Comparison of ENCODE assay signal across 8 mouse cellular contexts in the genomic region with DNA sequence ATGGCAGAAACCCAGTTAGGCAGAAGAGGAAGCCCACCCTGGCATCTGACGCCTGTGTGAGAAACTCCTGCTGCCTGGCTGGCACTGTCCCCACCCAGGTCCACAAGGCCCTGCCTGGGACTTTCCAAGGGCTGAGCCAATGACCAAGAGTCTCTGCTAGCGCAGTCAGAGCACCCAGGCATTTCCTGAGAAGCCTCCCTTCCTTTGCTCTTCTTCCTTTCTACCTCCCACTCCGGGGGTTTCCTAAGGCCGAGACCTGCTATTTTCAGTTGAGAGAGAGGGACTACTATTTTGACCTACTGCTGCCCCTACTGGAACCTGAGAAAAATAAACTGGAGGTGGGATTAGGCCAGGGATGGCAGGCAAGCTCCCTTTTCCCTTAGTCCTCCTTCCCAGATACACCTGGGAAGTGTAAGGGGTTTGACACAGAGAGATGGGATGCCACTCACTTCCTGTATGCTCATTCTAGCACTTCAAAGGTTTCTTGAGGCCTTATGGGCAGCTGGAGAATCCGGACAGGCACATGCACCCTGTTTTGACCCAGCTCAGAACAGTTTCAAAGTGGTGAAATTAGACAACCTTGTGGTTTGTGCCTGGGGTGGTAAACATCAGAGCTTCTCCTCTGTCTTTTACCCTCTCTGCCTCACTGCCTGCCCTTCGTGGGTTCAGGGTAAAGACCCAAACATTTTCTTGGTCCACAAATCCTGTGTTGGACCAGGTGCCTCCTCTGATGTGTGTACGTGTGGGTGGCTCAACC. TPM values are rescaled to one million over a fixed set of nuclear protein-coding genes. Genes with fewer than 3 reads are reported as not detected.
DNase-seq lines count a peak whose midpoint lies in the region; TF ChIP-seq lines count a peak whose summit lies in the region.

No protein-coding gene starts in this region.

- no peak for TF ChIP-seq POLR2A in liver, adult 2 months (IDR thresholded peaks at IDR 0.05; ENCODE audit: extremely low read depth, insufficient read depth, low read length)

- DNase-seq in 3T3-L1 (ENCODE audit: low read depth, low spot score): peak; percentile 41
- DNase-seq in CD4-positive, CD25-positive, alpha-beta regulatory T cell, adult 2 months (ENCODE audit: low read depth, low spot score): peak; percentile 84
- peak; percentile 67 for DNase-seq in cerebellum, adult 9-11 months
- peak; percentile 62 for DNase-seq in heart, postnatal 14 days
- peak; percentile 29 for DNase-seq in liver, adult 2 months (ENCODE audit: extremely low read depth, low read depth, low spot score)
- DNase-seq in ovary, postnatal 36 days (ENCODE audit: low spot score): peak; percentile 43
- DNase-seq in Muller cell, postnatal 12 days (ENCODE audit: inconsistent ontology term): no peak
- DNase-seq in layer of hippocampus, adult 8-10 months (ENCODE audit: low spot score in 2 of 2): no peak

- WGBS in liver, adult 2 months: 56% methylated on average over 7 of the region's 7 CpGs

- peaks cover 4% of the 10 kb centered on the region; the same call in 1 of the 2 replicates for H3K4me1 ChIP-seq in liver, adult 2 months (ENCODE audit: control insufficient read depth, insufficient read depth, low read length)

- no peak overlapping the region for H3K9ac ChIP-seq in liver, adult 2 months (ENCODE audit: low read depth, low read length)

- H3K79me2 ChIP-seq in liver, adult 2 months (ENCODE audit: control insufficient read depth, insufficient read depth, low read length): no peaks in the 10 kb centered on the region

- no peaks in the 10 kb centered on the region for H3K36me3 ChIP-seq in liver, adult 2 months (ENCODE audit: control insufficient read depth, insufficient read depth, low read length)

- intact Hi-C loops in heart, postnatal 14 days (cut with DNase I): no loop called here

- no peaks in the 10 kb centered on the region for H3K27me3 ChIP-seq in liver, adult 2 months (ENCODE audit: control insufficient read depth, insufficient read depth, low read length)

- H3K27ac ChIP-seq in liver, adult 2 months (replicated peaks; ENCODE audit: insufficient read depth, low read depth, low read length): peak overlapping the region; percentile 28

- no peak overlapping the region for H3K4me3 ChIP-seq in liver, adult 2 months (ENCODE audit: insufficient read depth, low read depth, low read length)

- TF ChIP-seq CTCF in liver, adult 2 months (IDR thresholded peaks at IDR 0.05; ENCODE audit: low read depth, low read length): no peak

RNA-seq across cellular contexts. Expression of a gene that starts 9.3 kb away (rescaled TPM):
- total RNA-seq in heart, postnatal 14 days (2021): not detected
- total RNA-seq in liver, adult 2 months (2014; rRNA removed): not detected in 2 replicates
- not detected in 2 replicates for polyA plus RNA-seq in liver, adult 2 months (2012; rRNA removed)
- not detected for total RNA-seq in layer of hippocampus, adult 8-10 months (2022)

RNA-seq across cellular contexts. Expression of a gene that starts 13.2 kb away (rescaled TPM):
- 10 to 100 TPM; 63.4 to 68.9 TPM for total RNA-seq in heart, postnatal 14 days (2021)
- total RNA-seq in liver, adult 2 months (2014; rRNA removed): 26.2 and 27.1 TPM in 2 replicates
- 18.8 and 23.0 TPM in 2 replicates for polyA plus RNA-seq in liver, adult 2 months (2012; rRNA removed)
- 10 to 100 TPM; 66.3 to 83.4 (median 80.6) TPM for total RNA-seq in layer of hippocampus, adult 8-10 months (2022)

RNA-seq across cellular contexts. Expression of a gene that starts 24.5 kb away (rescaled TPM):
- 10 to 100 TPM; 13.8 to 14.4 TPM for total RNA-seq in heart, postnatal 14 days (2021)
- 5.2 and 5.3 TPM in 2 replicates for total RNA-seq in liver, adult 2 months (2014; rRNA removed)
- polyA plus RNA-seq in liver, adult 2 months (2012; rRNA removed): 2.4 and 2.8 TPM in 2 replicates
- total RNA-seq in layer of hippocampus, adult 8-10 months (2022): 10 to 100 TPM in 1 of 4 experiments, 1 to 10 TPM in 3; 7.9 to 10.4 (median 9.3) TPM

RNA-seq across cellular contexts. Expression of a gene that starts 36.5 kb away (rescaled TPM):
- total RNA-seq in heart, postnatal 14 days (2021): 10 to 100 TPM; 81.4 to 83.8 TPM
- 20.2 and 23.8 TPM in 2 replicates for total RNA-seq in liver, adult 2 months (2014; rRNA removed)
- 28.6 and 30.7 TPM in 2 replicates for polyA plus RNA-seq in liver, adult 2 months (2012; rRNA removed)
- 100 to 1,000 TPM; 243 to 289 (median 265) TPM for total RNA-seq in layer of hippocampus, adult 8-10 months (2022)

Comparison
In these comparisons a context has a peak if more than half of its experiments do, and no peak if none do; other contexts are left out.
1. DNase-seq: peak in 3T3-L1 (single experiment), CD4-positive, CD25-positive, alpha-beta regulatory T cell, adult 2 months (single experiment), cerebellum, adult 9-11 months (single experiment), heart, postnatal 14 days (2 of 2), liver, adult 2 months (single experiment) and ovary, postnatal 36 days (single experiment); none in Muller cell, postnatal 12 days (single experiment) and layer of hippocampus, adult 8-10 months (0 of 2).